Mouse (Mus musculus) cortical plate, adult 2 months (tissue): ENCODE results near the gene 3100002H09Rik.

Experiments used
- CTCF ChIP-seq: fragments of 200-500 bp; IDR thresholded peaks from 2 replicates; pipeline ENCODE4 v1.5.1; 2011; ENCODE audit warnings: mild to moderate bottlenecking, control low read depth, low read length; ENCODE audit not compliant: insufficient read depth; ENCODE audit errors: extremely low read depth
- POLR2A ChIP-seq: fragments of 200-500 bp; IDR thresholded peaks from 2 replicates; pipeline ENCODE4 v1.6.1; 2011; ENCODE audit warnings: mild to moderate bottlenecking, low read length, control low read depth; ENCODE audit not compliant: insufficient read depth; ENCODE audit errors: extremely low read depth

DNA sequence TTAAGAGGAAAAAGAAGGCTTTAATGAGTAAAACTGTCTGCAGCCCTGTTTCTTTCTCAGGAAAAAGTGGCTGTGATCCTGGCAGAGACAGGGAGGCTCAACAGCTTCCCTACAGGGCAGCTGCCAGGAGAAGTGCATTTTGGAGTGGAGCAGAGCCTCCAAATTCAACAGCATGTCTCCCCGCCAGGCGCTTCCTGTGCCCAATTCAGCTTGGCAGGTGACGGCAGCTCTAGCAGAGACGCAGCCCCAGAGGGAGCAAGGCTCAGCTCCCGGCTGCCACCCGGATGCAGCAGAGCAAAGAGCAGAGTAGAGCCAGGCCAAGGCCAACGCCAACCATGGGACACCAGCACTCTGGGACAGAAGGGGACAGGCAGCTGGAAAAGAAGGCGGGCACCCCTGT is 3.4 kb downstream of the 3100002H09Rik start:
- TF ChIP-seq CTCF (no peak), POLR2A (no peak)
